Mouse (Mus musculus) liver, embryonic 13.5 days (tissue): ENCODE results near the gene Cracr2a. TPM values are rescaled to one million over a fixed set of nuclear protein-coding genes. Genes with fewer than 3 reads are reported as not detected.

ENCODE experiments used
- ATAC-seq: fragments of 200-750 bp; cut with Nextera tagmentation; 2 replicates; pipeline ENCODE4 v1.8.0; 2017; ENCODE audit warnings: low read depth, mild to moderate bottlenecking, moderate number of reproducible peaks, moderate library complexity
- DNase-seq: peaks from one replicate; pipeline ENCODE4 v3.0.0; 2022
- H3K27ac ChIP-seq: fragments of 300-500 bp; sonication (generic); 2 replicates; pipeline ENCODE4 v1.5.1; 2015; ENCODE audit warnings: moderate library complexity, mild to moderate bottlenecking, inconsistent platforms
- H3K27me3 ChIP-seq: fragments of 300-500 bp; sonication (generic); 2 replicates; pipeline ENCODE4 v1.6.1; 2015; ENCODE audit warnings: mild to moderate bottlenecking, inconsistent platforms
- H3K36me3 ChIP-seq: fragments of 300-500 bp; sonication (generic); 2 replicates; pipeline ENCODE4 v1.6.1; 2015; ENCODE audit warnings: mild to moderate bottlenecking, inconsistent platforms
- H3K4me1 ChIP-seq: fragments of 300-500 bp; sonication (generic); replicated peaks from 2 replicates; pipeline ENCODE4 v1.6.1; 2015; ENCODE audit warnings: inconsistent platforms
- H3K4me2 ChIP-seq: fragments of 300-500 bp; sonication (generic); 2 replicates; pipeline ENCODE4 v1.6.1; 2015; ENCODE audit warnings: inconsistent platforms, mild to moderate bottlenecking, moderate library complexity
- H3K4me3 ChIP-seq: fragments of 300-500 bp; sonication (generic); replicated peaks from 2 replicates; pipeline ENCODE4 v1.5.1; 2015; ENCODE audit warnings: mild to moderate bottlenecking, inconsistent platforms
- H3K9ac ChIP-seq: fragments of 300-500 bp; sonication (generic); 2 replicates; pipeline ENCODE4 v1.6.1; 2015; ENCODE audit warnings: mild to moderate bottlenecking, inconsistent platforms
- H3K9me3 ChIP-seq: fragments of 300-500 bp; sonication (generic); replicated peaks from 2 replicates; pipeline ENCODE4 v1.6.1; 2016; ENCODE audit warnings: inconsistent platforms
- WGBS: fragments of 180-500 bp; shearing (Covaris S2); methylation state at CpG from one replicate; pipeline ENCODE4 v1.1.7; 2015; ENCODE audit not compliant: insufficient replicate concordance; 5-methylcytosine and 5-hydroxymethylcytosine counted together
- polyA plus RNA-seq: library from polyadenylated mRNA; unstranded; fragments of >200 nt; fragmentation: Nextera tagmentation; extraction: Ambion mirVana; gene quantifications from 2 replicates; pipeline ENCODE4 v1.2.1, GENCODE M21; 2015

The Cracr2a gene
- polyA plus RNA-seq, 1 experiment from 2014 or later: 0.88 TPM

DNA sequence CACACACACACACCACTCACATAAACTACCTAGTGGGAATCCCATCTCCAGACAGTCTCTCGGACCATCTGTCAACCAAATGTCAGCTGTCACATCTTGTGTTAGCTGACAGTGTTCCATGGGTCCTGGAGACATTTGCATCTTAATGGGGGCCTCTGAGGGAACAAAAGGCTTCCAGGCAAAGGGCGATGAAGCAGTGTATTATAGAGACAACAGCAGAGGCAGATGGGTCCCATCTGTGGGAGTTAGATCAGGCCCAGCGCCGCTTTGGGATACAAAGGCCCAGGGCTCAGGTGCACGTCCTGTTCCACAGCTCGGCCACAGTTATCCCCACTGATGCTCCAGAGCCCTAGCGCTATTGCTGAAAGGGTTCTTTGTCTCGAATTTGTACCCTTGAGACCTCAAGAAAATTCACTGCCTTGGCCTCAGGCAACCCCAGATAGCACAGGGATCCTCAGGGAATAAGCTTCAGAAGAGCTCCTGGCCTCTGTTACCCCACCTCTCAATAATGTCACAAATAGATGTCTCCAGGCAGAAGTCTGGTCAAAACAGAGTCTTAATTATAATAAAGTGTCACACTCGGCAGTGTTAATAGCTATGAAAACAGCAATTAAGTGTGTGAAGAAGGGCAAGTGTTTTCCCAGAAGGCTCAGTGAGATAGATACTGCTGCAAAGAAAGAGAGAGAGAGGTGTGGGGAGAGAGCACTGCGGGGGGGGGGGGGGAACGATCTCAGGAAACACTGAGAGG lies 140.1 kb downstream of the Cracr2a start:
- Histone ChIP-seq H3K27ac (no peak overlapping the region), H3K4me1 (no peaks in the 10 kb centered on the region), H3K36me3 (no peaks in the 10 kb centered on the region), H3K27me3 (no peaks in the 10 kb centered on the region), H3K4me3 (no peak overlapping the region), H3K9ac (no peak overlapping the region), H3K4me2 (no peak overlapping the region), H3K9me3 (no peaks in the 10 kb centered on the region)
- WGBS: 46% methylated on average over 9 of the region's 11 CpGs
- ATAC-seq (no peak), DNase-seq (no peak)

DNA sequence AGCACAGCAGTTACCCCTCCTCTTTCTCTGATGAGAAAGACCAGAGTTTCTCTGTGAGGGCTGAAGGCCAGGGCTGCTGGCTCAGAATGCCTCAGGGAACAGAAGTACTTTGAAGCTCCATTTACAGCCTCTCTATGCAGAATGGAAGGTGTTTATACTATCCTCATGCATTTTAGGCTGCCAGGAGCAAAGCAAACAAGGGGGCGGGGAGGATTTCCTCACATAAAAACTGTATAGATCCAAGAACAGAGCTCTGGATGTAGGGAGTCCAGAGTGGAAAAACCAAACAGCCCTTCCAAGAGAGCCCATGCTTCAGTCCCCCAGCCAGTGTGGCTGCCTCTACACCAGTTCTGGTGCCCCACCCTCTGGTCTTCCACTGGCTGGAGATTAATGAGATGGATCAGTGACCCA lies 147.1 kb downstream of the Cracr2a start:
- Histone ChIP-seq H3K36me3 (no peaks in the 10 kb centered on the region), H3K9ac (no peak overlapping the region), H3K9me3 (no peaks in the 10 kb centered on the region), H3K27me3 (no peaks in the 10 kb centered on the region), H3K4me1 (no peaks in the 10 kb centered on the region), H3K4me2 (no peak overlapping the region), H3K27ac (no peak overlapping the region), H3K4me3 (no peak overlapping the region)
- DNase-seq (no peak), ATAC-seq (no peak)
- WGBS: 35% methylated on average over 1 of the region's 1 CpGs

DNA sequence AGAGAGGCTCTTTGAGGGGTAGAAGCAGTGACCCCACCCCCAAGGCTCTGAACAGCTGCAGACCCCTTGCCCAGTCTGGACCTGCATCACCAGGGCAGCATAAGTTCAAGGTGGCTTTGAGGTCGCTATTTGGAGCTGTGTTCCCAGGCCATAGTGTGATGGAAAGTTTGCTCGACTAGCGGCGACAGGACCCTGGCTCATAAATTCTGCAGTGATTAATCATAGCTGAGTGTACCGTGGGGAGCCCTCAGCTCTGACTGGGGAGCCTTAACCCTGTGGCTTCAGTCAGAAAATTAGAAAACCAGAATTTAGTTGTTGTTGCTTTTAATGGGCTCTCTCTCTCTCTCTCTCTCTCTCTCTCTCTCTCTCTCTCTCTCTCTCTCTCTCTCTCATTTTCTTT lies 153.8 kb downstream of the Cracr2a start:
- H3K36me3 ChIP-seq: no peaks in the 10 kb centered on the region
- H3K27me3 ChIP-seq: no peaks in the 10 kb centered on the region
- H3K4me1 ChIP-seq: no peaks in the 10 kb centered on the region
- no peak overlapping the region for H3K4me3 ChIP-seq
- no peaks in the 10 kb centered on the region for H3K9me3 ChIP-seq
- no peak overlapping the region for H3K27ac ChIP-seq
- WGBS: 72% methylated on average over 5 of the region's 5 CpGs
- no peak overlapping the region for H3K9ac ChIP-seq
- no peak for DNase-seq
- no peak overlapping the region for H3K4me2 ChIP-seq
- ATAC-seq: no peak

DNA sequence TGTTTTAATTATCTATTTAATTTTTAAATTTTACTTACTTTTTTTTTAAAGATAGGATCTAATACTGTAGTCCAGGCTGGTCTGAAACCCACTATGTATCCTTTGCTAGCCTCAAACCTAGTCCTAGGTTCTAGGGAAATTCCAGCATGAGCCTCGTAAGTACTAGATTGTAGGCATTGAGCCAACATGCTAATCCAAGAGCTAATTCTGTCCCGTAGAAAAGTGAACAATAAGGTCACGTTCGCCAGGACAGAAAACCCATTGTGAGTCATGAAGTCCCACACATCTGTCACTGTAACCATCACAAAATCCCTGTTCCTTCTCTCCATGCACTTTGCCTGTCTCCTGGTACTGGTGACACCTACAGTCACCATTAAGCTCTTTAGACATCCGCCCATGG lies 154.3 kb downstream of the Cracr2a start:
- Histone ChIP-seq H3K27me3 (no peaks in the 10 kb centered on the region), H3K36me3 (no peaks in the 10 kb centered on the region), H3K27ac (no peak overlapping the region), H3K9ac (no peak overlapping the region), H3K4me1 (no peaks in the 10 kb centered on the region), H3K4me3 (no peak overlapping the region), H3K9me3 (no peaks in the 10 kb centered on the region), H3K4me2 (no peak overlapping the region)
- 69% methylated on average over 5 of the region's 5 CpGs for WGBS
- ATAC-seq: no peak
- DNase-seq: no peak

DNA sequence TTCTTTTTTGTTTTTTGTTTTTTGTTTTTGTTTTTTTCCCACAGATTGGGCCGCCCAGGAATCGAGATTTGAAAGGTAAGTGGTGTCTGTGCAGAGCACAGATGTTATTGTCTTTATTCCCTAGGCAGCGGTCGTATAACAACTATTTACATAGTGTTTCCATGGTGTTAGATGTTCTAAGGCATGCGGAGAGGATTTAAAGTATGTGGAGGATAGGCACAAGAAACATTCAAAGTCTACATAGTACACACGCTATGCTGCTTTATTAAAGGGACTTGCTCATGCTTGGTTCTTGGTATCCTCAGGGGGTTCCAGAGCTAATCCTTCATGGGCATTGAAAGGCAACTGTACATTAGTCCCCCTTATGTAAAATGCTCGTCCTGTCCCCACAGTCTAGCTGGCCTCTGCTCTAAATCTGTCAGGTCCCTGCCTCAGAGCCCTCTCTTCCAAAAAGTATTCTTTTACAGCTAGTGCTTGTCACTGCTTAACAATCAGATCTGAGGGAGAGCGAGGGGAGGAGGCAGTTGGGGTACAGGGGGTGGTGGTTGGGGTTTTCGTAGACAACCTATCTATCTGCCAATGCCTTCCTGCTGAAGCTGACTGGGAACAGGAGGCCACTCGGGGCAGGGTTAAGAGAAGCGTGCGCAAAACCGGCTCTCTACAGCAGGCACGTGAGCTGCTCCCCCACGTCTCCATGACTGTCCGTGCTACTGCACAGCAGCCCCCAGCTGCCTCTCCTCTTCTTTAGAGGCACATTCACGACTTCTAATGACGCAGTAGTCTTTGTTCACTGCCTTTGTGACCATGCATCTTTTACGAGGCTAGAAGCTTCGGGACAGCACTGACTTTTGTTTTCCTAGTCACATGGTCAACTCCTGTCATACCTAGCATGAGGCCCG lies 156.3 kb downstream of the Cracr2a start:
- no peak for ATAC-seq

DNA sequence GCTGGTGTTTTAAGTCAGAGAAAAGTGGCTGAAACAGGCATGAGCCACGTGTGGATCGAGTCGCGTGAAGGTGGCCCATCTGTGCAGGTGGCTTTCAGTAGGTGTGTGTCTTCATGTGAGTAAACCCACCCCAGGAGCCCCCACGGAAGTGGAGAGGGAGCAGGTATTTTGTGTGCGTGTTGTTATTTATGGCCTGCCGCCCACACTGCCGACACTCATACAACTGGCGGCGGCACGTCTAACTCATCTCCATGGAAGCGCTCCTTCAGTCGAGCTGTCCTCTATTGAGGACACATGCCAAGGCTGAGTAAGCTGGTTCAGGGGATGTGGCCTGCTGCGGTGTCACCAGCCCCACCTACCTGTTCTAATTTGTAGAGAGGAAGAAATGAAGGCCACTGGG lies 158.7 kb downstream of the Cracr2a start:
- Histone ChIP-seq H3K27me3 (no peaks in the 10 kb centered on the region), H3K4me3 (no peak overlapping the region), H3K9ac (no peak overlapping the region), H3K4me1 (no peaks in the 10 kb centered on the region), H3K9me3 (no peaks in the 10 kb centered on the region), H3K36me3 (no peaks in the 10 kb centered on the region), H3K4me2 (no peak overlapping the region), H3K27ac (no peak overlapping the region)
- 82% methylated on average over 14 of the region's 14 CpGs for WGBS
- ATAC-seq (no peak), DNase-seq (no peak)

More for the DNA sequence above, 156.3 kb downstream of the Cracr2a start:
- H3K36me3 ChIP-seq: no peaks in the 10 kb centered on the region
- no peak overlapping the region for H3K9ac ChIP-seq
- no peaks in the 10 kb centered on the region for H3K27me3 ChIP-seq
- H3K4me1 ChIP-seq: no peaks in the 10 kb centered on the region
- H3K27ac ChIP-seq: no peak overlapping the region
- no peak overlapping the region for H3K4me3 ChIP-seq
- 61% methylated on average over 21 of the region's 21 CpGs for WGBS
- H3K9me3 ChIP-seq: no peaks in the 10 kb centered on the region
- DNase-seq: no peak
- no peak overlapping the region for H3K4me2 ChIP-seq

DNA sequence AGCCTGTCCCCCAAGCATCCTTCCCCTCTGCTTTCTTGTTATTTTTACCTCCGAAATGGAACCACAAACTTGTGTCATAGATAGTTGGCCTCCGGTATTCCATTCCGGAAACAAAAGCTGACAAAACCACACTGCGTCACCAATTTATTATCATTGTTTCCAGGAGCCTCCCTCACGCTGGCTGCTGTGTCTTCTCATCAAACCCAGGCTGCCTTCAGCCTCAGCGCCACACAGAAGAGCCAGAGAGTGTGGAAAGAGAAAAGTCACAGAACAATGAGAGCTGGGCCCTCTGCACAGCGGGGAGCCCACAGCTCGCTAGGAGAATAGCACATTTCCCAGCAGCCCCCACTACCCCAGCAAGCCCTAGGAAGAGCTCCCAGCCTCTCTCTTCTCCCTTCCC lies 162.0 kb downstream of the Cracr2a start:
- Histone ChIP-seq H3K4me1 (no peaks in the 10 kb centered on the region), H3K4me3 (no peak overlapping the region), H3K36me3 (no peaks in the 10 kb centered on the region), H3K27me3 (no peaks in the 10 kb centered on the region), H3K4me2 (no peak overlapping the region), H3K9ac (no peak overlapping the region), H3K27ac (no peak overlapping the region), H3K9me3 (no peaks in the 10 kb centered on the region)
- DNase-seq: no peak
- 30% methylated on average over 8 of the region's 8 CpGs for WGBS
- ATAC-seq: no peak

Other genes starting within 250 kb of the Cracr2a start
- gene Parp11, start 114.5 kb upstream of the Cracr2a start, polyA plus RNA-seq: 6.2 and 7.5 TPM in 2 replicates
- 0.05 TPM in 1 of 2 replicates, not detected in the other for gene Prmt8, start 208.1 kb downstream of the Cracr2a start, polyA plus RNA-seq